Mouse (Mus musculus) frontal cortex, postnatal 14 days (tissue): ENCODE results near the gene Hspa12a.

Experiments used
- DNase-seq, 2 experiments: peaks; one replicate each; pipeline ENCODE4 v3.0.0; 2022; ENCODE audit warnings: low spot score in 2 of 2

Hspa12a gene

GRCm38 (mm10) chr19:58759423-58759822 is 184.0 kb downstream of the Hspa12a start, which contains the start of gene Pnliprp2:
Pnliprp2 (plus strand) TSS chr19:58759719.
- DNase-seq, result no peak

- DNase-seq, result no peak
These were observed 184.6 kb downstream of the Hspa12a start for GRCm38 (mm10) chr19:58758871-58759270.

GRCm38 (mm10) chr19:58751504-58751903 is 191.9 kb downstream of the Hspa12a start:
- no peak for DNase-seq

- DNase-seq, result no peak
These were observed 192.6 kb downstream of the Hspa12a start for GRCm38 (mm10) chr19:58750822-58751221.

DNA sequence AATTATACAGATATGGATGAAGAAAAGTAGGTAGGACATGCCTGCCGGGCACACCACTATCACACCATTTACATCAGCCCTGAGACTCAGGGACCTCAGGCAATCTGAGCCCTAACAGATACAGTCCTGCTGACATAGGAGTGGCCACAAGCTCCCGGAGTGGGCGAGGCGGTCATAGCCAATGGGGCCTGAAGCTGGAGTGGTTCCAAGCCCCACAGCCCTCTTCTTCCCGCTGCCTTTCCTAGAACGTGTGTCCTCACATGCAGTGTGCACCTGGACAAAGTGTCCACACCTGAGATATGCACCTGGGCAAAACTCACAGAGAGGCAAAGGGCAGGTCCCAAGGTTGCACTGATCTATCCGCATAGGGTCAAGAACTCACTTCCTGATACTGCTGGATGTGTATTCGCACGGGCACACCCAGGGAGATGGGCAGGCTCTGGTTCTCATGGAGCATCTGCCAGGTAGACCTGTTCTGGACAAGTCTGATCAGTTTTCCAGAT is 195.9 kb downstream of the Hspa12a start:
- DNase-seq, result no peak
